Mouse (Mus musculus) gastrocnemius, postnatal 4 days (tissue): ENCODE measurements at regions not wholly inside any gene's neighbourhood (a gene's known extent, or its start where the extent isn't known, plus 50 kb on each side); places are given as distances from the start of the nearest gene placed in this dataset.

Experiments
- DNase-seq, 2 experiments: peaks; one replicate each; pipeline ENCODE4 v3.0.0; 2021 to 2022; ENCODE audit warnings: low spot score in 2 of 2, mixed read lengths in 2 of 2

GRCm38 (mm10) chr7:115073406-115073805, 329.9 kb downstream of the Insc start:
- DNase-seq, result no peak

DNA sequence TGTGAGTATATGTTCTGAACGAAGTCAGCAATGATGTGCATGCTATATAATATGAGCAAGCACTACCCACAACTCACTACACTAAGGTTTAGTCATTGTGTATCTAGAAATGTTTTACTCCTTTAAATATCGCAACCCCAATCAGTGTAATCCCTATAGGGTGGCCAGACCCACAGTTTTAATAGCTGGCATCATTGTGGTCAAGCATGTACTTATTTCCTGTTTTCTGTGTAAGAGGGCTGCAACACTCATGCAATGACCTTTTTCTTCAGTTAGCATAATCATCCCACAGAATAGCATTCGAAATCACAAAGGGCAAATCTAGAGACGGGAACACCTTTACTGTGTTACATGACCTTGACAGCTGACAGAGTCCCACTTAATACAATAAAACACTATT, 333.3 kb downstream of the Insc start:
- DNase-seq, result no peak

DNA sequence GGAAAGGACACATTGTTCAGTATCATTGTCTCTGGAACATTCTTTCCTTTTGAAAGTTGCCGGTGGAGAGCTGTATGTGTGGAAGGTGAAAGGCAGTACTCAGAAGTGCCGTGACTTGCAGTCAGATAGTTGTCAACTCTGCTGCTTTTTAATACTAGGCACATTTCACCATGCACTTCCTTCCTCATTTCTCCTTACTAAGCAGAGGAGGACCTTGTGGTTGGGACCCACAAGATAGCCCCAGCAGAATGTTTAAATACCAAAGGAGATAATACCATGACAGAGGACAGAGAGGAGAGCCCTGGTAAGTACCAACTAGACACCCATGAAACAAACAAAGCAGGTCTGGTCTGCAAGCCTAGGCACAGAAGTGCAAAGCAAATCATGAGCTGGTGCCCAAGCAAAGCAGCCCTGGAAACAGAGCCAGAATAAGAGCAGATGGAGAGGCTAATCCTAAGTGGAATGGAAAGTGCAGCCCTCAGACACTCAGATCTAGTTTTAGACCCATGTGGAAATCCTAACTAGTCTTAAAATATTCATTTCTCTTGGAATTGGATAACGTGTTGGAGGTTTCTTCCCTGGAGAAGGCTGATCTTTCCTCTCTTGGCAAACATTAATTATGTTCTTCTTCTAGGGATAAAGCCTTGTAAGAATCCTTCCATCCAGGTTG, 341.4 kb downstream of the Insc start:
- no peak for DNase-seq

GRCm38 (mm10) chr7:115086542-115087448, 343.3 kb downstream of the Insc start:
- no peak for DNase-seq

DNA sequence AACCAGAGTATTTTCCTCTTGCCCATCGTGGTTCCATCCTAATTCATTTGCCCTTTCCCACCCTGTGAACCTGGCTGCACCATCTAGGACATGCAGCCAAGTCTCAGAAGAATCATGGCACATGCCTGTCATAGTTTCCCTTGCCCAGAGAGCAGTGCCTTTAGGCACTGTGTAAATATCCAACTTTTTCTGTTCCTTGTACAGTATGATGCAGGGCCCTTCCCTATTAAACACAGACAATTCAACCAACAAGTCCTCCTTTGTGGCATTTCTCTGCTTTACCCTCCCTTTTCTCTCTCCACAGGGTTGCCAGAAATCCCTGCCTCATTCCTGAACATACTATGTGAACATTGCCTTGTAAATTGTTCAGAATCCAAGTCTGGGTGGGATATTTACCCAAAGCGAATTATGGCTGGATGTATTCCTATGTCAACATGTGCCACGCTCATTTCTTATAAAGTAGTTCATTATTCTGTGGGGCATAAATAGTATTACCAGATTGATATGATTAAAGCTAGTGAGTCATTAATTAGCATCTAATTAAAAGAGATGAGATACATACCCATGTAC, 349.1 kb downstream of the Insc start:
- DNase-seq, result no peak

DNA sequence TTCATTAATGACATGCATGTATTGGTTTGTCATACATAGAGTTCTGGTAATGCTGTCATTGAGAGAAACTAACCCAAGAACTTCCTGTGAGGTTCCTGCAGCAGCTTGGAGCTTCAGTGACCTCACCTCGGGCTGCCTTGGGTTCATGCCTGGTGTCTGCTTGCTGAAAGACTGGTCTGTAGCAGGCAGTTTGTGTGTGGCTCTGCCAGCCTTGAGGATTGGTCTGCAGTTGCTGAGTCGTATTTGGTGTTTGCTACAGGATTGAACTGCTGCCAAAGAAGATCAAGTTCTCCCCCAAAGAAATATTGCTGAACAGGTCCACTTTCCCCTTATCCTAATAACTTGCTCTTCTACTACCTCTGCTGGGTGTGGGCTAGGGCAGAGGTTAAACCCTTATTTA, 362.5 kb downstream of the Insc start:
- DNase-seq, result no peak

GRCm38 (mm10) chr7:115112282-115112681, 368.8 kb downstream of the Insc start:
- DNase-seq, result no peak

DNA sequence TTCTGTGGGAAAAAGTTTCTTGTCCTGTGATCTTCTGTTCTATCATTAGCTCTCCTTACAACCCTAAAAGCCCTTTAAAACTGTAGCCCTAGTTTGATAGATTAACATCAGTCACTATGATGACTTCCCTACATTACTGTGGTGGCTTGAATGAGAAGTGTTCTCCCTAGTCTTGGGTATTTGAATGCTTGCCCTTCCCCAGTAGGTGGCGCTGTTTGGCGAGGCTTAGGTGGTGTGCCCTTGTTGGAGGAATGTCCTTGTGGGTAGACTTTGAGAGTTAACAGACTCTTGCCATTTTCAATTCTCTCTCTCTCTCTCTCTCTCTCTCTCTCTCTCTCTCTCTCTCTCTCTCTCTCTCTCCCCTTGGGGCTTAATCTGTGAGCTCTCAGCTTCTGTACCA, 379.8 kb downstream of the Insc start:
- no peak for DNase-seq

DNA sequence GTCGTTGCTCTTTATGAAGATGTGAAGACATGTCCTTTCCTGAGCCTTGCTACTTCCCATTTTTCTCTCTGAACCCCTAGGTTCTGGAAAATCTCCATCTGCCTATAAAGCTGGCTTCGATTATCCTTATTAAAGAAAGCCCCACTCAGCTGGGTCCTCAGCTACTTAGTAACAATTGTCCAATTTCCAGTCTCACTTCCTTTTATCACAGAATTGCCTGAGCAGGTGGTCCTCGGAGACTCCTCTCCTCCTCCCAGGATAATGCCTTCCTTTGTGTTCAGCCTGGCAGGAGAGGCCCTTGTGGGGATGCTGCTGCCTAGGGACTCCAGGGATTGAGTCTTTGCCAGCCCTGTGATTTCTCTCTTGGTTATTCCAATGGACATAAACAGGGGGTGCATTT, 385.5 kb downstream of the Insc start:
- DNase-seq, result no peak

- DNase-seq, result no peak
Measured at GRCm38 (mm10) chr7:115131259-115131969, 387.9 kb downstream of the Insc start.

GRCm38 (mm10) chr7:115131970-115132551, 388.6 kb downstream of the Insc start:
- DNase-seq, result no peak

DNA sequence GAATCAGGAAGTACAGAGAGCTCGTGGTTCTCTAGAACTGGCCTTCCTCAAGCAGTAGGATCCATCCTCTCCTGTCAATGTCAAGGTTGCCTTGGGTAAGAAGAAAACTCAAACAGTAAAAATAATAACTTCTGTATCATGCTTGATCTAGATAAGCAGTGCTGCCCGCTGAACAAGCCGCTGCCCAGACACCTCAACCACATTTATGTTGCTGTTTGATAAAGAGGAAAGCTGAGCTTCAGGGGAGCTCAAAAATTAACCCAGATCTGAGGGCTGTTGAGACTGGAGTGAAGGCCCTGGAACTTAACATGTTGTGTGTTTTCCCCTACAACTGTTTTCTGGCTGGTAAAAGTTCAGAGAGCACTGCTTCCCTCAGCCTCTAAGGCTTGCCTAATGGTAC, 389.1 kb downstream of the Insc start:
- DNase-seq, result no peak

DNA sequence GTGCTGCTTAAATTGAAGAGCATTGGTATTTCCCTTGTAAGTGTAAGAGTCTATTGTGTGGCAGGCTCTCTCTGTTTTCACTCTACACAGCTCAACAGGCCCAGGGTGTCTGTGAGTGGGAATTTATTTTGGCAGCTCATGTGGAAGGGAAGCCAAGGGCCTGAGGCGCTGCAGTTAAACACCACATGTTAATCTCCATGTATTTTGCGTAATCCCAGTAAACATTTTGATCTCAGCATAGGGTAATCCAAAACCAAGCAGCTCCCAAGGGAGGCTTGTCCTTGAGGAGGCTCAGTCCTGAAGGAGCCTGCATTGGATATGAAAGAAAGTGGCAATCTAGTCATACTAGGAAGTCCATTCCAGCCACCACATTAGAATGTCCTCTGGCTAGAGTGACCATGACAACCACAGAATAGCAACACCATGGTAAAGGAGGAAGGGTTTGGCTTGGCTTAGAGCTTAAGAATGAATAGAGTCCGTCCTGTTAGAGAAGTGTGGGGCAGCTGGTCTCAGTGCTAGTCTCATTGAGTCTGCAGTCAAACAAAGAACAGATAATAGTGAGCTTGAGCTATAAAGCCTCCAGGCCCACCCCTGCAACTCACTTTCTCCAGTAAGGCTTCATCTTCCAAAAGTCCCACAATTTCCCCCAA, 391.6 kb downstream of the Insc start:
- no peak for DNase-seq

DNA sequence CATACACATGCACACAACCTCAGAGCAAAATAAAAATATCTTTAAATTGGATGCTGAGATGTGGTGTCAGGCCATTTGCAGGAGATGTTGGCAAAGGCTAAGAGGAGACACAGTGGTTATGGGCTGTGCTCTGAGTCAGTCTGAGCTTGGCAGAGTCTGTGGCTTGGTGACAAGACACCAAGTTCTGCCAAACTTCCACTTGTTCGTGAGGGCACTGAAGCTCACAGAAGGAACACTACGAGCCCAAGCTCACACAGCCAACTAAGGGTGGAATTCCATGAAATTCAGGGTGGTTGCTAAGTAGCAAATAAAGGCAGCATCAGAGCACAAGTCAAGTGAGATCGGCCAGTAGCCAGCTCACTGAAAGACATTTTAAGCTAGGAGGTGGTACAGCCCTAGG, 396.8 kb downstream of the Insc start:
- no peak for DNase-seq

DNA sequence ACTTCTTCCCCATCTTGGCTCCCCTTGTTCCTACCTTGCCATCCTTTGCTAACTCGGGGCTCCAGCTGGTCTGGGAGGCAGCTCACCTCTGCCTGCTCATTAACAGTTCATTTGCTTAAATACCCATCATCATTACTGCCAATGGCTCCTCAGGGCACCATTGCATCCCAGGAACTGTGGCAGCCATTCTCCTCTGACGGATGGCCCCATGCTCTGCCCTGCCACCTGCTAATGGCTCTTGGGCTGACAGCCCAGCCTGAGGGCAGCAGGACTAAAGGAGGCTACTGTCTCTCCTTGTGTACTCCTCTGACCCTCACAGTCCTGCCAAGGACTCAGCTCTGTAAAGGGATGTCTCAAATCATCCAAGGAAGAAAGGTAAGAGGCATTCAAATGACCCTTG, 398.7 kb downstream of the Insc start:
- DNase-seq, result no peak

DNA sequence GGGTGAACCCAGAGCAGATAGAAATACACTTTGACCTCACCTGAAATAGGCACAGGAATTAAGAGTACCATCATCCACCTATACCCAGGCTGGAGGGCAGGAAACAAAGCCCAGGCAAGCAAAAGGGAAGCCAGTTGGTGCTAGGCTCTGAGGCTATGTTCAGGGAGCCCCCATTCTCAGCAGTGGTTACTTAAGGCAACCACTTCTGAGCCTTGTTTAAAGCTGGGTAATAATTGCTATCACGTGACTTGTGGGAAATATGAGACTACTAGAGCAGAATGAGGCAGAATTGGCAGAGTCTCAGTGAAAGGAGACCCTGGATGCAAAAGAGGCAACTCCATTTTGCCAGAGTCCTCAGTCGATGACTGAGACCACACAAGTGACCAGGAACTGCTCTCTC, 401.5 kb downstream of the Insc start:
- DNase-seq, result no peak

DNA sequence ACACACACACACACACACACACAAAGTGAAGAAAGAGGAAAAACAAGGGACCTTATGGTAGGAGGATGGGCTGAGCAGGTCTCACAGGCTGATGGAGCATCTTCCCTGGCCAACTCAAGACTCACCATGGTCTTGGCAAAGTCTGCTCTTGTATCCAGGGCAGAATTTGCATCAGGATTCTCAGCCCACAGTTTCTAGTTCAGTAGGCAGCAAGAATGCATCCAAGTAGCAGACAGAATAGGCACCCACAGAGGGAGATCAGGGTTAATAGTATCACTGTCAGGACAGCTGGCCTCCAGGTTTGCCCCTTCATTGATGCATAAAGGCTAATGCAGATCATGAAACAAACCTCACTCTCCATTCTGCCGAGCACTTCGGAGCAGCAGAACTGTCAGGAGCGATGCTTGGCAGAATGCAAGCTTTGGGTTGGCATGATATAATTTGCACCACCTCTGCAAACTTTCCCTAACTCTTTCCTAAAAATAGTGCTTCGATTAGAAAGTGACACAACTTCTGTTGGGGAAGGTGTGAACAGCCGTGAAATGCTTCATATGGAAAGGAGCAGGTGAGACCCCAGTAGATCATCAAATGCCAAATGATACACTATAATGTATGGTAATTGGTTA, 404.0 kb downstream of the Insc start:
- no peak for DNase-seq

DNA sequence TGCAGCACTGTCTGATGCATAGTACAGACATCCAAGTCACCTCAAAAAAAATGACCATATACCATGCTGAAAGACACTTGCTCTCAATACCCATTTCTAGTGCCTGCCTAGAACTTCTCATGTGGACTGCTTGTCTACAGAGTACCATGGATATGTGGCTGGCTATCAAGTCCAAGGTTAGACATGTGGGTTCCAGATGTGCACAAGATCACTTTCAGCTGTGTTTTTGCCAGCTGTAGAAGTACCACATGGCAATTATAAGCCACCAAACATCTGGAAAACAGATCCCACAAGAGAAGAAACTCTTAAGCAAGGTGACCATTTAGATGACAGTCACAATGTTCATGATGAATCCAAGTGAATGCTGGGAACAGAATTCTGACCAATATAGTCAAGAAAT, 409.8 kb downstream of the Insc start:
- DNase-seq, result no peak

DNA sequence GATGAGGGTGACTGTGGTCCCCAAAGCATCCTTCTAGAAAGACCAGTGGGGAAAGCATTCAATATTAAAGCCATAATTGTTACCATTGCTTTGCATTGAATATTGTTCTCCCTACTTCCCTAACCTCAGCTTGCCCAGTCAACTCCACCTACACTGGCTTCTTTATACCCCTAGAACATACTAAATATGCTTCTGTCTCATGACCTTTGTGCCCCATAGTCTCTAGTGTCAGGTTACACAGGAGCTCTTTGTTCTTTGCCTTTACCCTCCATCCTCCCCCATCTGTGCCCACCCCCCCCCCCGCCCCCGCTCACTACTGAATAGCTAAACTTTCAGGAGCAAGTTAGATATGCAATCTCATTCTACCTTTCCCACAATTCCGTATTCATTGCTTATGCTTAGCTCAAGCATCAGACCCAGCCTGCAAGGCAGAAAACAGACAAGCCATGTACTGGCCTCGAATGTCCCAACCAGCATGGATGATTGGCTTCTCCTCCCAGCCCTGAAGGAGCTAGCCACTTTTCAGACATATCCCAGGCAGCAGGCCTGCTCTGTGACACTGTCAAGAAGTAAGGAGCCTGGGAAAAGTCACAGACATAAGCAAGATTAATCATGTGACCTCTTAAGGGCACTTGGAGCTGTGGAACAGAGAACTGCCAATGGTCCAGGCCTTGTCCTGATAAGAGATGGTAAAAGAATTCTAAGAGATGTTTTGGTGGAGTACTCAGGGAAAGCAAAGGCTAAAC, 410.4 kb downstream of the Insc start:
- DNase-seq, result no peak

- DNase-seq, result no peak
Measured at GRCm38 (mm10) chr7:115170023-115170422, 426.5 kb downstream of the Insc start.
